Mouse (Mus musculus) heart, postnatal 0 days (tissue): ENCODE results near the gene Rtp3.

ENCODE experiments used
- CTCF ChIP-seq: IDR thresholded peaks from 2 replicates; pipeline ENCODE4 v1.5.1; 2016; ENCODE audit warnings: antibody characterized with exemption, control low read depth, low read depth
- EP300 ChIP-seq: IDR thresholded peaks from 2 replicates; pipeline ENCODE4 v1.6.1; 2016; ENCODE audit warnings: antibody characterized with exemption, low read depth

DNA sequence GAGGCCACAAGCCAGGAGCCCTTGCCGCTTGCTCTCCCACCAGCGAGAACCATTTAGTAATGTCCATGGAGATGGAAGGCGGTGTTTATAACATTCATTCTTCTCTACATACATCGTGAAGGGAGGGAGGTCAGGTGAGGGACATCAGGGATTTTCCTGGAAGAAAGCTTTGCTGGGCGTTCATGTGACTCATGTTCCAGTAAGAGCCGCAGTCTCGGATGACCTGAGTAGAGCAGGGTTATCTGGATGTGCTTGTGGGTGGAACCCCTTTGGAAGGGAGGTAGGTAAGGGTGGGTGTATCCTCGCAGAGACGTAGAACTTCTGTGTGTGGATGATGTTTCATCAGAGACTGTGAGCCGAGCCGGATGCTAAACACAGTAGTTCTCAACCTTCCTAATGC lies 39.0 kb downstream of the Rtp3 start, which contains the start of gene Lrrc2:
- TF ChIP-seq CTCF, result no peak
- TF ChIP-seq EP300, result no peak
